Mouse (Mus musculus) lung, postnatal 10 days (tissue): ENCODE measurements around the gene Cym.
A peak's percentile ranks its signal among the peaks of the same experiment; 100 is the strongest.

Experiments
- DNase-seq: peaks from one replicate; pipeline ENCODE4 v3.0.0; 2021

Gene Cym

DNA sequence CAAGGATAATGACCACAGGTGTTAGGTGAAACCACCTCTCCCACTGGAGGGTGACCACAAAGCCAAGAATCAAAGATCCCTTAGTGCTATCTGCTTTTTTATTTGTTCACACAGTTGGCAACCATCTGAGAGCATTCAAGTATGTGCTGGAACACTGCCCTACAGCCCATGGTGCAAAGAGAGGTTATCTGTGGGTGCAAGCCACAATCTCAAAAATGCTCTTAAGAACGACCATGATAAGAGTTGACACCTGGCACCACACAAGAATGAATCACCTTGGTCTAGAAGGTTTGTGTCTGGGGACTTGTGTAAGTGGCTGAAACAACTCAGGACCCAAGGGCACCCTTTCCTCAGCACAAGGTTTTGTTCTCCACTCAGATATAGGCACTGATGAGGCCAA lies 1.7 kb upstream of the Cym start:
- DNase-seq: peak; percentile 17

DNA sequence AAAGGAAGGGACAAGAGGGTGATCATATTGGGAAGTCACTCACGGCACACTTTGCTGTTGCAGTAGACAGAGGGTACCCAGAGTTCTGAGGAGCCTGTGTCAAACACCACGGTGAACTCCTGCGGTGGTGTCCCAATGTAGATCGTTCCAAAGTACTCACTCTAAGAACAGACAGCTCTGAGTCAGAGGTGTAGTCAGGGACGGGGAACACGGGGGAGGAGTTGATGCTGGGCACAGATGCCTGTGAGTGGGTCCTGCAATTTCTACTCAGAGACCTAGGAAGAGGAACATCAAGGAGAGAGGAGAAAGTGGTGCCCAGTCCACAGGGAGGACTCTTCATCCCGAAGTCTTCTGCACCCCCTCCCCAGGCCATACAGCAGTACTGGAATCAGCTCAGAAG lies 3.0 kb downstream of the Cym start:
- no peak for DNase-seq

DNA sequence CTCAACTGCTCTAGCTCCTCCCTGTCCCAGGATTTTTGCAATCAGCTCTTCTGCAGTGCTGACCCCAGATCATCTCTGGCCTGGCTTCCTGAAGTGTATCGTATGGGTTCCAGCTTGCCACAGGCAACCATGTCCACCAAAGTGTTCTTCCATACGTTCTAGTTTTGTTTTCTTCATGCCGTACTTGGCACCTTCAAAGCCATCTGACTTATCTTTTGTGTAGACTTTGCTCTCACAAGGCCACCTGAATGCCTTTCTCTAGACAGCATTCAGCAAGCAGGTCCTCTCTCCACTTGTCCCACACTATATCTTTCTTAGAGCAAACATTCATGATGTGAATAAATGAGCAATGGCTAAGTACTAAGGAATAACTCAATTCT lies 4.4 kb downstream of the Cym start:
- DNase-seq: no peak

DNA sequence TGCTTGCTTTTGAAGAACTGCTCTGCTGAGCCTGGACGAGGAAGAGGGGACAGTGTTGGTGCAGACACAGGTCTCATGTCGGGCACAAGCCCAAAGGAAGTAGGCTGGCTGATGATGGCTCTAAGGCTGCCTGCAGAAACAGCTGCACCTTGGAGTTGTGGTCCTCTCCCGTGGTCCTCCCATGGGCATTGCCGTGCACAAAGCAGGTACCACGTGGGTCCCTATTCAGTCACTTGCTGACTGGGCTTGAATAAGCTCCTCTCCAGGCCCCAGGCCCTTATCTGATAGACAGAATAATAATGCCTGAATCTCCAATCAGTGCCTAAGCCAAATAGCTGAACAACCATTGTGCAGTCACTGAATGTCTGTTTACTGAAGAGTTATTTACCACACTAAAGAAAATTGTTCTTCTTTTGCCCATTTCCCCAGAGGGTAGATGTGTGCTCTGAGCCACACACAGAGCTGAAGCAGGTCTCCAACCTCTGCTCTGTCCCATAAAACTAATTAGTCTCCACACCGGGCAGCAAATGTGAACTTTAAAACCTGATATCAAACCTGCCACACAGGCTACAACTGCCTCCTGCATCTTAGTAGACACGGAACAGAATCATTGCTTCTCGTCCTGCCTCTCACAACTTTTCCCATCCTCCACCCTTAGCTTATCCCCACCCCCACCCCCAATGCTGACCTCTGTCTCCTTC lies 5.0 kb downstream of the Cym start:
- DNase-seq: no peak

DNA sequence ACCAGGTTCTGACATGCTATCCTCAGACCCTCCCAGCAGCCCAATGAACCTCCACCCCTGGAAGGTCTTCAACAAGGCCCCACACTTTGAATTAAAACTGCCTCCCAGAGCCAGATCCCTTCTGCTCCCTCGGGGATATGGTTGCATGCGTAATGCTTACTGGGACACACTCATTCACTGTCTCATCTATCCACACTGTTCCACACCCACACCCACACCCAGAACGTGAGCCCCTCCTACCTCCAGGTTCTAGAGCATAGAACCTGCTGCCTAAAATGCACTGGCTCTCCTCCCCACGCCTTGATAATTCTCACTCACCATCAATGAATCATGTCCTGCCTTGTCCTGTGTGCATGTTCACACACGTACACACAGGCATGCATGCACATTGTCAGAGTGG lies 6.9 kb downstream of the Cym start:
- DNase-seq: no peak

DNA sequence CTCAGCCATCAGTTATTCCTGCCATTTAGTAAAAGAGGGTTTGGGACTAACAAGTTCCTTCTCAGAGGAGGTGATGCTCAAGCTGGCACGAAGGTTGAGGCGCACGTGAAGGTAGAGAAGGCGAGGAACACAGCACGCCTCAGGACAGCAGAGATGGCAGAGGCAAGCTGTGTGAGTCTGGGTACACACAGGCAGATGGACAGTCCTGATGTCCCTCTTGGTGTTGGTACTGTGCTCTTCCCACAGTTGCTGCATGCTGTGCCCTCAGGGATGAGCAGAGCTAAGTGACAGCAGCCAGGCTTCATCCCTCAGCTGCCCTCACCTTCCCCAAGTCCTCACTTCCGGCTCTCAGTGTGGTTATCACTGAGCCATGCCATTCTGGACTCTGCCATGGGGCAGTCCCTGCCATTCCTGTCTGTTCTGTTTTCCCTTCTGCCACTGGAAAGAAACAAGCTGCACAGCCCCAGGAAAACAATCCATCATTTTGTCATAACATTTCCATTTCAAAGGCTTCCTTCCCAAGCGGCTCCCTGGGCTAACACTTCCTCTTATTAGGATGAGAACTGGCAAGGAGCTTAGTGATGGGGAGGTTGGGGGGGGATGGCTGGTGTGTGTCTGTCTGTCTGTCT lies 13.8 kb downstream of the Cym start:
- peak; percentile 18 for DNase-seq

DNA sequence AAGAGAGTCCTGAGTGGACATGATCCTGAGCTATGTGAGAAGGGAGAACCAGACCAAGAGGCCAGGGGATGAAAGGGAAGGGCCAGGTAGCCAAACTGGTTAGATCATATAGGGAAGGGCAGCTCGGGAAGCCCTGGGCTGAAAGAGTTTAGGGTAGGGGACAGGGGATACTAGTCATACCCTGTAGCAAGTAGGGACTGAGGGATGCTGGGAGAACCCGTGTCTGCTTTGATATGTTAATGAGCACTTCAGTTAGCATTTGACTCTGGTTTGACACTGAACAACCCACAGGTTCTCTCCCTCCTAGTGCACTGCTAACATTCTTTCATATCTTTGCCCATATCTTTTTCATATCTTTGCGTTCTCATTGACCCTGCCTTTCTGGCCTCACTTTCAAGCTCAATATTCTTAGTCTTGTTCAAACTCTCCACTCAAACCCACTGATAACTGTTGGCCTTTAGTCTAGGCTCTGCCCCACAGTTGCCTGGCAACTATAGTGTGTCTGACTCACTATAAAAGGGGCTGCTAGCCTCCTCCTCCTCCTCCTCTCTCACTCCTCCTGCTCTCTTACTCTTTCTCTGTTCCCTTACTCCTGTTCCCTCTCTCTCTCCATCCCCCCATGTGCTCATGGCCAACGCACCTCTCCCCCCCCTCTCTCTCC lies 14.9 kb downstream of the Cym start:
- no peak for DNase-seq

DNA sequence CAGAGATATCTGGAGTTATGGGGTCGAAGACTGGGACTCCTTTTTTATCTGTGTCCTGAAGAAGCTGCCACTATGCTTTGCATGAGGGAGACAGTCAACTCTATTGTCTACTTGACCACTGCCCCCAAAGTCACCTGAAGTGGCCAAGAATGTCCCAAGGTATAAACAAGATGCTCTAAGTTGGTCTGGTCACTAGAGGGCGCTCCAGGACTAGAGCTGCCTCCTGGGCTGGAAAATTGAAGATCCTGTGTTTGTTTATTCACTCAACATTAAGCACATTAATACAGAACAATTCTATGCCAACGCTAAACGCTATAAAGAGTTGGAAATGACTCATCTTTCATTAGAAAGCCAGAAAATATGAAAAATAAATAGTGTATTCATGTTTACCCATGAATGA lies 15.5 kb downstream of the Cym start:
- peak; percentile 74 for DNase-seq

DNA sequence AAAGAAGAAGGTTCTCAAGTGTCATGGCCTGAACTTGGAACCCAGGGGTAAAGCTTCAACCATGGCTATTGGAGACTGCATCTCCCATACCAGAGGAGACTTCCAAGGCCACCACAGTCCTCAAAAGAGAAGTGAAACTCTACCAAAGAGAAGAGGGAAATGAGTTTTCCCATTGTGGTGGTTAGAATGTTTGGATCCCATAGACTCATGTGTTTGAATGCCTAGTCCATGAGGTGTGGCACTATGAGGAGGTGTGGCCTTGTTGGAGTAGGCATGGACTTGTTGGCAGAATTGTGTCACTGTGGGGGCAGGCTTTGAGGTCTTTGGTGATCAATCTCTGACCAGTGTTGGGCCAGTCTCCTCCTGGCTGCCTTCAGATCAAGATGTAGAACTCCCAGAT lies 16.4 kb downstream of the Cym start:
- no peak for DNase-seq

DNA sequence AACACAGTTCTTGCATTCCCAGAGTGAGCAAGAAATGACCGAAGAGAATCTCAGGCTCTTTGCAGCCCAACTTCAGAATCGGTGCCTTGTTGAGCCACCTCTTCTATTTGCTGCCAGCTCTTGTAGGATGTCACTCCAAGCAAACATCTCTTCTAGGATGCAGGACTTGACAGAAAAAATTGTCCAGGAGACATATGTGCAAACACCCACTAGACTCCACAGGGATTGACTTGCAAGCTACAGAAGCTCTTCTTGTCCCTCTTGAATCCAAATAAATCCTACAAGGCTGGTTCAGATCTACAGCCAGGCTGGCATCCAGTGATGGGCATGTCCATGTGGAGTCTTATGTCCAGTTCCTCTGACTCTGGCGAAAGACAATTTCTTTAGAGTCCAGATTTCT lies 17.1 kb downstream of the Cym start:
- DNase-seq: no peak

DNA sequence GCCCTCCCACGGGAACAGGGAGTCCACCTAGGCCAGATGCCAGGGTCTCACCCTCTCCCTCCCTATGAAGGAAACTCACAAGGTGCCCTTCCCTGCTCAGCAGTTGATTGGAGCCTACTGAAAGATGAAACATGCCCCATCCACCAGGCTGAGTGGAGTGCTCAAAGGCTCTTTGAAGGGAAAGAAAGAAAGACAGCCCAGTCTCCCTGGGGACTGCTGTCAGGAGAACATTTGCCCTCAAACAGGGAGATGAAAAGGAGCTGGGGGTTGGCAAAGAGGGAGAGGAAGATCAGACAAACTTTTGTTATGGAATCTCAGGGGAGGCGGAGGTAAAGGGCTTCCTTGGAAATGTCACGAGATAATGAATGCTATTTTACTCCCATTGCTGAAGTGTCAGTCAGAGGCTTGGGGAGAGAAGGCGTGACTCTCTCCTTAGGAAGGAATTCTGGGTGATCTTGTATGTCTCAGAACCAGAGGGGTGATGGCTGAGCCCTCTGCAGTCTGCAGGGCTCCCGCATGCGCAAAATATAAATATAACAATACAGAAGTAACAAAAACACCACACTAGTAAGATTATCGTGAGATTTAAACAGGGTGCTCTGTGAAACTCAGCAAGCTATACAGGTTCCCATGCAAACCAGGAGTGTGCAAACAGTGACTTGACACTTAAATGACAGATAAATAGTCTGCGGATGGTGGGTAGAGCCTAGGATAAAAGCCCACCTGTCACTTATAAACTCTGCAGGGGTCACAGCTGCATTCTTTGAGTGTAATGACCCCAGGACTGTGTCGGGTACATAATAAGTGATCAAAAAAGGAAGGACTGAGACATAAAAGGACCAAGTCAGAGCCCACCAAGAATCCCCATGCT lies 20.0 kb downstream of the Cym start:
- DNase-seq: no peak

DNA sequence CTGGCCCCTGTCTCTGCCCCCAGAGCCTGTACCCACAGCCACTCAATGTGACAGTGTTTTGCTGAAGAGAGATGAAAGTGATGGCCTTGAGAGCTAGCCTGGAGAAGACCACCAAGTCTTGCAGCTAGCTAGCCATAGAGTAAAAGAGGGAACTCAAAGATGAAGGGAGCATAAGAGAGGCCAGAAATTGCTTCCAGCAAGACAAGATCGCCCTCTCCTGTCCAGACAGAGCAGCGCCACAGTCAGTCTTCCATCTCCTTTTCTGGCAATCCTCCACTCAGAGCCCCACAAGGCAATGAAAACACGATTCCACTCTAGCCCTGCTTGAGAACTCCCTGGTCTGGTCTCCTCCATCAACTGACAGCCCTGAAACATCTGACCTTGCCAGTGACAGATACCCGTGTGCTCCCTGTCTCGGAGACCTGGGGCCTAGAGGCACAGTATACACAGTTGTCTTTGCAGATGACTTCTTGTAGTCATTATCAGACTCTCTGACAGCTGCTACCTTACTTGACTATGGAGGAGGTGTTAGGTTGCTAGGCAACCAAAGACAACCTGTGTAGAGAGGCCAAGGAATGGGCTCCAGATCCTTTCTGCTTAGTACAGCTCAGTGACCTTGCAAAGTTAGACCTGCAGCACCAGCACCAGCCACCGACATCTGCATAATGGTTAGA lies 33.2 kb downstream of the Cym start:
- peak; percentile 58 for DNase-seq

DNA sequence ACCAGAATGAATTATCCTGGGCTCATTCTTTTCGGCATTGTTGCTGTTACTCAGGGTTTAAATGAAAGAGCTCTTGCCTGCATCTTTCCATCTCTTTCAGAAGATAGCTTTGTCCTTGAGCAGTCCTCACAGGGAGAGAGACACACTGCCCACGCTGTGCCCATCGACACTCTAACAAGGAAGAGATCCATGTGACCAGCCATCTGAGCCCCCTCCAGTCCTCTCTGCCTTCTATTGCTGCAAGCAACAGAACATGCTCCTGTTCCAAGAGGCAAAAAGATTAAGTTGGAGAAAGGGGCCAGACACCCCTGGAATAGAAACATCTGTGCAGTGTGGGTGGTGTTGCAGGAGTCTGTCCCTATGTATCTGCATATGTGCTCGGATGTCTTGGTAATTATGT lies 34.5 kb downstream of the Cym start:
- no peak for DNase-seq

DNA sequence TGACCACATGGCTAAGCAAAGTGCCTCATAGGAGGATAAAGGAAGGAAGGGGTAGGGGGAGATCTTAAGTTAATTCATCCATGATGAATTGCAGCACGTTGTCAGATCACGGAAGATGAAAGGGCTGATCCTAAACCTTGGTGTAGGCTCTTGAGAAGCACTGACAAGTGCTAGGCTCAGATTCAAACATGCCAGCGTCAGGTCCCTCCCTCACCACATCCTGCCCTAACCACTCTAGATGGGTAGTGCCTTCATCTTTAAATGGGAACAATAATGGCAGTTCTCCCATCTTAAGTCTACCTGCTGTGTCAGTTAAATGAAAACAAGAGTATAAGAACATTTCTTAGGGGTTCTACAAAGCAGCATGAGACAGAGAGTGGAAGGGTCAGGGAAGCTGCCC lies 35.9 kb downstream of the Cym start:
- no peak for DNase-seq

DNA sequence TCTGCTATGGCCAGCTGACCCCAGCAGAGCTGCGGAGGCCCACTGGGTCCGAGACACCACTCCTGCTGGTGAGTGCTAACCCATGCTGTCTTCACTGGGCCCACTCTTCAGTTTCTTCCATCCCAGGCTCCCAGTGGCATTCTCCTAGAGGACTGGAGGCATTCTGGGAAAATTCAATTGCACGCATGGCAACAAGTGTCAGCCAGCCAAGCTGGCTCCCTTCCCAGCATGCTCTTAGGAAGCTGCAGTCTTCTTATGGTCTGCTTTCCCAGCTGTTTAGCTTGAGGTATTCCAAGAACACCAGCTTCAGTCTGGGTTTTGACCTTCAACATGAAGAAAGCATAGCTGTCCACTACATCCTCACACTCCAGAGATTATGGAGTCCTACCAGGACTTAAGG lies 38.4 kb downstream of the Cym start:
- peak; percentile 27 for DNase-seq

DNA sequence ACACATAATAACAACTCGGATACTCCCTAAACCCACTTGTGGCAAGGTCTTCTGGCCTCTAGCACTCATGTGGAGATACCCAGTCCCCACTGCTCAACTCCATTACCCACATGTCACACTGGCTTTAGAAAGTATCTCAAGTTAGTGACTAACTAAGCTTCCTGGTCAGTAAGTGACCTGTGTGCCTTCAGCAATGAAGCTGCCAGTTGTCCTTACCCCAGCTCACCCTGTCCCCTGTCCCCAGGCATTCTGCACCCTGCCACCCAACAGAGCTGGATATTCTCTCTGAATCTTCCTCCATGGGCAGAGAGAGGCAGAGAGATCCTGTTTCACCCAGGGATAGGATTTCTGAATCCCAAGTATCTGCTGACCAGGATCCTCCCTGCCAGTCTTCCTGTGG lies 38.8 kb downstream of the Cym start, which contains the start of gene Kcna10:
Kcna10 (plus strand) TSS at position 301 of the 400 bp plus-strand sequence.
- DNase-seq: no peak

DNA sequence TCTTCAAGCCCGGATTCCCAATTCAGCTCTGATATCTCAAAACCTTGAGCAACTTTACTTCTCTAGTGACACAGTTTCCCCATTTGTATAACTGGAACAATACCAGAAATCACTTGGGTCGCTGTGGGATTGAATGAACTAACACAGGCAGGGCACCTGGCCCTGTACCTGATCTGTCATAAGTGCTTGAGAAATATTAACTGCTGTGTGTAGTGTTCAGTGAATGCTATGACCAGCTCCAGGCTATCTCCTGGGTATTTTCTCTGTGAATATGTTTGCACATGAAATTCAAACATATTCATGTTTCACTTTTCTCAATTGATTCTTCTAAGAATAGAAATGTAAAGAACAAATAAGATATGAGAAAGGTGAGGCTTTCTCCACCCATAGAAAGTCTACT lies 40.7 kb downstream of the Cym start:
- no peak for DNase-seq

DNA sequence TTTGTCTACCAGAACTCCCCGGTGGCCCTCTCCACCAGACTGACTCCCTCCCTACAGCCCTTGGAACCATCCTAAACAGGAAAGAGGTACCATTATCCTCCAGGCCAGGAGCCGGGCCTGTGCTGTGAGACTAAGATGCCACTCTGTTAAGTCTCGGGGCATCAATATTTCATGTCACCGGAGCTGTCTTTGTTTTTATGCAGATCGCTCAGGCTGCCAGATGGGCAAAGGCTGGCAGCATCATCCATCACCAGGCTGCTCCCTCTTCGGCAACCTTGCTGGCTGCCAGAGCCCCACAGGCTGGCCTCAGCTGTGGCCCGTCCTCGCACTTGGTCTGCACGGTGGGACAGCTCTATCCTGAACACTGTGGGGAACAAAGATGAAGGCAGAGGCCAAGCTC lies 45.0 kb downstream of the Cym start:
- no peak for DNase-seq

DNA sequence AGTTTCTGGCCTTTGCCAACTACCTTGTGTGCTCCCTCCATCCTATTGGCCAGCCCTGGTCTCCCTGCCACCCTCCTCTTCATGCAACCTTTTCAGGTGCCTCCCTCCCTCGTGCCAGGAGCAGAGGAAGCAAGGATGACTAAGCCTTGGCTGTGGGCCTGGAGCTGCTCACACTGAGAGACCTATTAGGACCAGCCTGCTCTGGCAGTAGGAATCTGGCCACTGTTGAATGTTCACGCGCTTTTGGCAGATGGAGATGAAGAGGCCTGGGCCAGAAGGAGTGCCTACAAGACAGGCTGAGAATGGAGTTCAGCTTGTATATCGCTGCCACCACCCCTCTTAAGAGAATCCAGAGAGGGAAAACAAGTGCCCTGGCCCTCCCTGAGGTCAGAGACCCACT lies 46.0 kb downstream of the Cym start:
- DNase-seq: no peak

DNA sequence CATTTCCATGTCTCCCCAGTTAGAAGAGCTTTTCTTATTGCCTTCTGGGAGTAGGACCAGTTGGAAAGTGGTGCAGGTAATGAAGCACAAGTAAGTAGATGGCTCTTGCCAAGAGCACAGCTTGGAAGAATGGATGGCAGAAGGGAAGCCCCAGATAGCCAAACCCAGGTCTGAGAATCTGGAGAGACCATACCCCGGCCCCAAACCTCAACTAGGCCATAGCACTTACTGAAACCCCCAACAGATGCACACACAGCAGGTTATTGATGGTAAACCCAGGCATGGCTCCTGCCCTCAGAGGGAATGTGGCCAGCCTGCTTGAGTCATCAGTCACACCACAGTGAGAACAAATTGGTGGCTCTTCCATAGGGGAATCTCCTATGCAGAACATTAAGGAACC lies 49.0 kb downstream of the Cym start:
- no peak for DNase-seq

DNA sequence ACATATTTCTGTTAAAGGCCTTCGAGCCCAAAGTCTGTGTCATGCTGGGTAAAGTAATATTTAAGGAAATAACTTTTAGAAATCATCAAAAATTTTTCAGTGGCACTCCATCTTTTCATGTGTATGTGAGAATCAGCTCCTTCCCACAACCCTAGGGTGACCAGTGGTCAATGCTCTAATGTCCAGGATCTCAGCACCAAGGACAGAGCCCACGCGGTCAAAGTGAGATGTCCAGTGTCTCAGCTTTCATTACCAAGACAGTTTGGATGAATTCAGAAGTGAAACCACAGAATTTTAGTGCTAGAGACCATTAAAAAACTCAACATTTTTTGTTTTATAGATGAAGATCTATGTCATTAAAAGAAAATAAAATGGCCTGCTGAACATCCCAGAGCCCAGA lies 49.6 kb downstream of the Cym start:
- DNase-seq: no peak

DNA sequence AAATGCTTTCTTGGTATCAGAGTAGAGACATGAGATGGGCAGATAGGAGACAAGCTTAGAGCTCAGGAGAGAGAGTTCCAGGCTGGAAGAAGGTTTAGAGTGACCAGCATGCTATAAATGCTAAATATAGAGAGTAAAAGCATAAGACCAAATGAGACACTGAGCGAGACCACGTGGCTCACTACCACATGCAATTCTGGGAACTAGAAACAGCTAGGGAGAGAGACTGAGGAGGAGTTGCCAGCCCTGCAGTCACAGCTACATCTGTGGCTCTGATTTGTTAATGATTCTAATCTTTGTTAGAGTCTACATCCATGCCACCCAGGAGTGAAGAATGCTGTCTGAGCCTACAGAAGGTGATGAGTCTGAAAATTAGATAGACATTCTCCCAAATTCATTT lies 52.0 kb downstream of the Cym start:
- no peak for DNase-seq

DNA sequence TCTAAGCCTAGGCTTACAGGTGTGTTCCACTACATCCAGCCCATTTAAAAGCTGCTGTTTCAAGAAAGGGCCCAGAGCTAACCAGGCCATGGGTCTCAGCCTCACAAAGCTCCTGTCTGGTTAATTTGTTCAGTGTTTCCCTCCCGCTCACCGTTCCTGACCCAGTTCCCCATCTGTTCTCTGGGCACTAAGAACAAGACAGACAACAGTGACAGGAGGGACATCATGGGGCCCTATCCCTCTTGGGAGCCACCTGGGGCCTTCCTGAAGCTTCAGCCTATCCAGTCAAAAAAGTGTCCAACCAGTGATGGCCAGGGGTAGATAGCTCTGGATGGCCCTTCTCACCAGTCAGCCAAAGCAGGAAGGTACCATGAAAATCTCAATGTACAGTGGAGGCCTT lies 58.8 kb downstream of the Cym start:
- DNase-seq: no peak
